Mouse (Mus musculus) lung, adult 18-20 months (tissue): ENCODE results near the gene E030018B13Rik.

Source experiments
- DNase-seq, 2 experiments: peaks; one replicate each; pipeline ENCODE4 v3.0.0; 2022; ENCODE audit warnings: mixed read lengths in 2 of 2

Gene E030018B13Rik

GRCm38 (mm10) chr7:63965635-63966418 is 49.2 kb downstream of the E030018B13Rik start:
- DNase-seq, result no peak

GRCm38 (mm10) chr7:63969941-63970340 is 53.3 kb downstream of the E030018B13Rik start:
- DNase-seq, result no peak
